Mouse (Mus musculus) lung, adult 18-20 months (tissue): Measurements from ENCODE around the gene Nod2.

Source experiments
- DNase-seq, 2 experiments: peaks; one replicate each; pipeline ENCODE4 v3.0.0; 2022; ENCODE audit warnings: mixed read lengths in 2 of 2

Nod2 gene

GRCm38 (mm10) chr8:88646837-88647778, at the start of gene Nod2:
TSS of gene Nod2 (plus strand) at chr8:88647315.
- peak; percentile 93 to 94 for DNase-seq

GRCm38 (mm10) chr8:88598578-88598977, 48.5 kb upstream of the Nod2 start:
- DNase-seq: no peak

GRCm38 (mm10) chr8:88599491-88599890, 47.6 kb upstream of the Nod2 start:
- no peak for DNase-seq

GRCm38 (mm10) chr8:88603446-88603989, 43.6 kb upstream of the Nod2 start:
- DNase-seq: no peak

GRCm38 (mm10) chr8:88604065-88605038, 42.8 kb upstream of the Nod2 start:
- DNase-seq: peak; percentile 36 to 44

GRCm38 (mm10) chr8:88605361-88606040, 41.6 kb upstream of the Nod2 start:
- peak; percentile 61 to 68 for DNase-seq

- DNase-seq: no peak
Observed at GRCm38 (mm10) chr8:88609036-88609435, 38.1 kb upstream of the Nod2 start.

- DNase-seq: no peak
Observed at GRCm38 (mm10) chr8:88610271-88610670, 36.8 kb upstream of the Nod2 start.

- DNase-seq: no peak
Observed at GRCm38 (mm10) chr8:88614981-88615380, 32.1 kb upstream of the Nod2 start.

- DNase-seq: no peak
Observed at GRCm38 (mm10) chr8:88618612-88619011, 28.5 kb upstream of the Nod2 start.

- no peak for DNase-seq
Observed at GRCm38 (mm10) chr8:88619513-88619912, 27.6 kb upstream of the Nod2 start.

GRCm38 (mm10) chr8:88620931-88621330, 26.2 kb upstream of the Nod2 start:
- DNase-seq: no peak

- DNase-seq: peak; percentile 73 to 74
Observed at GRCm38 (mm10) chr8:88621408-88621807, 25.7 kb upstream of the Nod2 start.

GRCm38 (mm10) chr8:88623351-88623750, 23.8 kb upstream of the Nod2 start:
- no peak for DNase-seq

- DNase-seq: no peak
Observed at GRCm38 (mm10) chr8:88624276-88624675, 22.8 kb upstream of the Nod2 start.

GRCm38 (mm10) chr8:88626433-88626832, 20.7 kb upstream of the Nod2 start:
- no peak for DNase-seq

GRCm38 (mm10) chr8:88626940-88627264, 20.2 kb upstream of the Nod2 start:
- no peak for DNase-seq

GRCm38 (mm10) chr8:88627265-88627991, 19.7 kb upstream of the Nod2 start:
- peak; percentile 63 to 73 for DNase-seq

- DNase-seq: no peak
Observed at GRCm38 (mm10) chr8:88628001-88628774, 18.9 kb upstream of the Nod2 start.

- peak in 1 of 2 experiments; percentile 48 for DNase-seq
Observed at GRCm38 (mm10) chr8:88630225-88630624, 16.9 kb upstream of the Nod2 start.

GRCm38 (mm10) chr8:88631081-88631480, 16.0 kb upstream of the Nod2 start:
- DNase-seq: no peak
